Mouse (Mus musculus) ZHBTc4 (cell line): ENCODE data around the gene Krtap31-1.
"Not testable (repeated sequence)": the region's sequence is repeated elsewhere in the genome, so short reads cannot be mapped to it uniquely, and the experiment has no call there.

Source experiments
- DNase-seq: peaks from one replicate; pipeline ENCODE4 v3.0.0-alpha.2; 2011; ENCODE audit warnings: low read depth, low spot score

Krtap31-1 gene

DNA sequence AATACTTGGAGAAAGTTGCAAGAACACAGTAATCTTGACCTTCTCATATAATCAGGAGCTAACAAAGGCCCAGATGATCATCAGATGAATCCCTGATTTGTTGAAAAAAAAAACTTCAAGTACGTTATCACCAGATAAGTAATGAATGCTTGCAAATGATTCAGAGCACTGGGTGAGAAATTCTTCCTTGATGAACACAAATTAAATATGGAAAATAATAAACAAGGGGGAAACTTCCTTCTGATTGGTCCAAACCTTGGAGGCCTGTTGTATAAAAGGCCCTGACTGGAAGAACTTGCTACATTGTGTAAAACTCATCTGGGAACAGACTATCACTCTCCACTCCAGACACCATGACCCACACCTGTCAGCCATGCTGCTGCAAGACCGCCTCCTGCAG, at the start of gene Krtap31-1:
Gene Krtap31-1 (plus strand): TSS at position 301 of the 400 bp plus-strand sequence.
- DNase-seq, result no peak

DNA sequence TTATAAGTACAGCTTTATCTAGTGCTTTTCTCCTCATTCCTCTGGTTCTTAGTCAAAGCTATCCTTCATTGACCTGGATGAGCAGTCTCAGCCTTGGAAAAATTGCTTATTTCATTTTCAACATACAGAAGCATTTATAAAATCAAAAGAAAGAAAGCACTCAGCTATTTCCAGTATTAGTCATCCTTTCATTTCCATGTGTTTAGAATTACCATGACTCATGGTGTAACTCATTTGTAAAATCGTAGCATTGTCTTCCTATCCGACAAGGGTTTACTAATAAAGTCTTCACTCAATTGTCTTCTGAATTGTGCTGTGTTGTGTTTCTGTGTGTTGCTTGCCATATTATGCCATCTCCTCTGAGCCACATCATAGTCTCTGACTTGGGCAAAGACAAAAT, 49.0 kb upstream of the Krtap31-1 start:
- no peak for DNase-seq

DNA sequence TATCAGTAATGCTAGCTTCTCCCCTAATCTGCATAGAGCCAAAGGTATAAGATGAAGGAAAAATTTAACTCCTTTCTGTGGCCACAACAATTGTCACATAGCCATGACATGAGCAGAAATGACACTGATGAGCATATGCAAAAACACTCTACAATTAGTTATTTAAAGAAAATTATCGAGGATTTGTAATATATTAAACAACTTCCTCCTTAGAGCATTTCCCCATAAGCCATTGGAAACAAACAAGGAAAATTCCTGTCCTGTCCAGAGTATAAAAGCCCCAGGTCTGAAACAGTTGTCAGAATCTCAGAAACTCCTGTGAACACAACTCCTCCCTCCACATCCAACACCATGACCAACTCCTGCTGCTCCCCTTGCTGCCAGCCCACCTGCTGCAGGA, 43.5 kb upstream of the Krtap31-1 start, which contains the start of gene Gm11559:
Gene Gm11559 (plus strand): TSS at position 301 of the 400 bp plus-strand sequence.
- DNase-seq, result not testable (repeated sequence)

DNA sequence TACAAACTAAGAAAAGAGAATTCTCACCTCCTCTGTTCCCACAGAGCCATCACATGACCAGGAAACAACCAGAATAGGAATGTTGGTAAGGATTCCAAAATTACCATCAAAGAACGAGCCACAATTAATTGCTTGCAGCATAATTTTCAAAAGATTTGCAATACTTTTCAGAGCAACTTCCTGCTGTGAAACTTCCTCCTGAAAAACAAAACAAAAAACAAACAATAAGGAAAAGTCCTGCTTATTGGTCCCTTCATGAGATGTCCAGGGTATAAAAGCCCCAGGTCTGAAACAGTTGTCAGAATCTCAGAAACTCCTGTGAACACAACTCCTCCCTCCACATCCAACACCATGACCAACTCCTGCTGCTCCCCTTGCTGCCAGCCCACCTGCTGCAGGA, 34.6 kb upstream of the Krtap31-1 start, which contains the start of gene Krtap9-1:
Gene Krtap9-1 (plus strand): TSS at position 301 of the 400 bp plus-strand sequence.
- DNase-seq, result not testable (repeated sequence)

DNA sequence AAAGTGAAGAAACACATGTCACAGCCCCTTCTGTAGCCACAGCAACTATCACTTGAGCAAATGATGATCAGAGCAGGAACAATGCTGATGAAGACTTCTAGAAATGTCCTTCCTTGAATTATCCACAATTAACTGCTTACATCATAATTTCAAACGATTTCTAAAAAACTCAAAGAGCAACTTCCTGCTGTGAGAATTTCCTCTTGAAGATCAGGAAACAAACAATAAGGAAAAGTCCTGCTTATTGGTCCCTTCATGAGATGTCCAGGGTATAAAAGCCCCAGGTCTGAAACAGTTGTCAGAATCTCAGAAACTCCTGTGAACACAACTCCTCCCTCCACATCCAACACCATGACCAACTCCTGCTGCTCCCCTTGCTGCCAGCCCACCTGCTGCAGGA, 28.8 kb upstream of the Krtap31-1 start, which contains the start of gene Gm11567:
Gene Gm11567 (plus strand): TSS at position 301 of the 400 bp plus-strand sequence.
- not testable (repeated sequence) for DNase-seq

GRCm38 (mm10) chr11:99914451-99914850, 6.7 kb downstream of the Krtap31-1 start, which contains the start of gene Gm11565:
TSS of gene Gm11565 (plus strand) at chr11:99914751.
- no peak for DNase-seq

DNA sequence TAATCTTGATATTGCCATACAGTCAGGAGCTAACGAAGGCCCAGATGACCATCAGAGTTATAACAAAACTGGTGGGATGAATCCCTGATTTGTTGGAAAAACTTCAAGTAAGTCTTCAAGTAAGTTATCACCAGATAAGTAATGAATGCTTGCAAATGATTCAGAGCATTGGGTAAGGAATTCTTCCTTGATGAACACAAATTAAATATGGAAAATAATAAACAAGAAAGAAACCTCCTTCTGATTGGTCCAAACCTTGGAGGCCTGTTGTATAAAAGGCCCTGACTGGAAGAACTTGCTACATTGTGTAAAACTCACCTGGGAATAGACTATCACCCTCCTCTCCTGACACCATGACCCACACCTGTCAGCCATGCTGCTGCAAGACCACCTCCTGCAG, 28.3 kb downstream of the Krtap31-1 start, which contains the start of gene Krtap31-2:
Gene Krtap31-2 (plus strand): TSS at position 301 of the 400 bp plus-strand sequence.
- DNase-seq, result no peak

GRCm38 (mm10) chr11:99937751-99938264, 30.1 kb downstream of the Krtap31-1 start:
- DNase-seq, result peak; percentile 81

GRCm38 (mm10) chr11:99948175-99948574, 40.5 kb downstream of the Krtap31-1 start, which contains the start of gene Krtap9-5:
TSS of gene Krtap9-5 (plus strand) at chr11:99948475.
- no peak for DNase-seq
